Mouse (Mus musculus): ENCODE data around the gene Ifngr1. TPM values are rescaled to one million over a fixed set of nuclear protein-coding genes. Genes with fewer than 3 reads are reported as not detected.

Gene Ifngr1
- polyA plus RNA-seq, 1 experiment from 2014 or later: 33.8 TPM

DNA sequence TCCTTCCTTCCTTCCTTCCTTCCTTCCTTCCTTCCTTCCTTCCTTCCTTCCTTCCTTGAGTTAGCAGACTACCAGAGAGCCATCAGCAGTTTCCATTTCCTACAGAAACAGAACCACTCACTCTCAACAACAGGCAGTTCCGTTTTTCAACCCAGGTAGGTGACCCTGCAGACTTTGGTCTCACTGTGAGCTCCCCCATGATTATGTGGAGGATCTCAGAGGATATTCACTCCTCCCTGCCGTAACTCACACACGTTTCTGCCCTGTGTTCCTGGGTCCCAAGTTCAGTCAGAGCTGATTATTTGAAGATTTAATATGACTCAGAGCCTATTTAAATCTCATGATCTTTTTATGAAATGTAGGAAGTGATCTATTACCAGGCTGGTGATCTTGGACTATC, 11.1 kb upstream of the Ifngr1 start:
- DNase-seq (ENCODE audit: low spot score) (no peak), ATAC-seq (replicated peaks; ENCODE audit: insufficient number of reproducible peaks, low FRiP score, low TSS enrichment, low read depth) (no peak)
- H3K4me2 ChIP-seq (ENCODE audit: low read depth, low read length): no peak overlapping the region
- no peaks in the 10 kb centered on the region for H3K36me3 ChIP-seq (replicated peaks; ENCODE audit: control insufficient read depth, insufficient read depth, low read depth, low read length)
- no peak overlapping the region for H3K4me3 ChIP-seq (ENCODE audit: low read depth, low read length)
- 63% methylated on average over 3 of the region's 3 CpGs for WGBS
- no peaks in the 10 kb centered on the region for H3K27me3 ChIP-seq (ENCODE audit: control insufficient read depth, insufficient read depth, low read length)
- no peaks in the 10 kb centered on the region for H3K4me1 ChIP-seq (ENCODE audit: control insufficient read depth, insufficient read depth, low read length)
- no peaks in the 10 kb centered on the region for H3K9me3 ChIP-seq (replicated peaks; ENCODE audit: control insufficient read depth, low read length)
- no peak overlapping the region for H3K27ac ChIP-seq (replicated peaks; ENCODE audit: low read depth, low read length)
- H3K9ac ChIP-seq (replicated peaks; ENCODE audit: low read length): no peak overlapping the region

DNA sequence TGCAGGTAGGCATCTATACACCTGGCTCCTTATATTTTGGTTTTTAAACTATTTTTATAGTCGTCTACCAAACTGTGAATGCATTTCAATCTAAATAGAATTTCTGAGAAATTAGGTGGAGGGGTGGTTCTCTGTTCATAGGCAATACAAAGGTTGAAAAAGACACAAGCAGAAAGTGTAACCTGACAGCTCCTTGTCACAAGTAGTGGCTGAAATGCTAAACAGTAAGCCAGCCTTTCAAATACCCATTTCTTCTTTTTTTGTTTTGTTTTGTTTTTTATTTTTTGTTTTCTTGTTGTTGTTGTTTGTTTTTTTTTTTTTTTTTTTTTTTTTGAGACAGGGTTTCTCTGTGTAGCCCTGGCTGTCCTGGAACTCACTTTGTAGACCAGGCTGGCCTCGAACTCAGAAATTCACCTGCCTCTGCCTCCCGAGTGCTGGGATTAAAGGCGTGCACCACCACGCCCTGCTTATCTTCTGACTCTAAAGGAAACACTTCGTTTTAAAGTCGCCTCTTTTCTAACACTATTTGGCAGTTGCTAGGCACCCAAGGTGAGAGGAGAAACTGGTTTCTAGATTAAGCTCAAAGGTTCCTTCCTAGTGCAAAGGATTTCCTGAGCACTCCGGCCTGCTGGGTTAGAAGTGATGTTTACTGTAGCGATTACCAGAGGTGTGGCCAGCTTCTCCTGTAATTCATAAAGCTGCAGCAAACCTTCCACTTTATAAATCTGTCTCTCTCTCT, 9.7 kb upstream of the Ifngr1 start:
- H3K4me1 ChIP-seq (ENCODE audit: control insufficient read depth, insufficient read depth, low read length): no peaks in the 10 kb centered on the region
- 82% methylated on average over 9 of the region's 9 CpGs for WGBS
- no peak overlapping the region for H3K27ac ChIP-seq (replicated peaks; ENCODE audit: low read depth, low read length)
- H3K36me3 ChIP-seq (replicated peaks; ENCODE audit: control insufficient read depth, insufficient read depth, low read depth, low read length): no peaks in the 10 kb centered on the region
- no peak for DNase-seq (ENCODE audit: low spot score)
- no peaks in the 10 kb centered on the region for H3K27me3 ChIP-seq (ENCODE audit: control insufficient read depth, insufficient read depth, low read length)
- no peaks in the 10 kb centered on the region for H3K9me3 ChIP-seq (replicated peaks; ENCODE audit: control insufficient read depth, low read length)
- H3K9ac ChIP-seq (replicated peaks; ENCODE audit: low read length): no peak overlapping the region
- ATAC-seq (replicated peaks; ENCODE audit: insufficient number of reproducible peaks, low FRiP score, low TSS enrichment, low read depth): no peak
- H3K4me3 ChIP-seq (ENCODE audit: low read depth, low read length): no peak overlapping the region
- no peak overlapping the region for H3K4me2 ChIP-seq (ENCODE audit: low read depth, low read length)

DNA sequence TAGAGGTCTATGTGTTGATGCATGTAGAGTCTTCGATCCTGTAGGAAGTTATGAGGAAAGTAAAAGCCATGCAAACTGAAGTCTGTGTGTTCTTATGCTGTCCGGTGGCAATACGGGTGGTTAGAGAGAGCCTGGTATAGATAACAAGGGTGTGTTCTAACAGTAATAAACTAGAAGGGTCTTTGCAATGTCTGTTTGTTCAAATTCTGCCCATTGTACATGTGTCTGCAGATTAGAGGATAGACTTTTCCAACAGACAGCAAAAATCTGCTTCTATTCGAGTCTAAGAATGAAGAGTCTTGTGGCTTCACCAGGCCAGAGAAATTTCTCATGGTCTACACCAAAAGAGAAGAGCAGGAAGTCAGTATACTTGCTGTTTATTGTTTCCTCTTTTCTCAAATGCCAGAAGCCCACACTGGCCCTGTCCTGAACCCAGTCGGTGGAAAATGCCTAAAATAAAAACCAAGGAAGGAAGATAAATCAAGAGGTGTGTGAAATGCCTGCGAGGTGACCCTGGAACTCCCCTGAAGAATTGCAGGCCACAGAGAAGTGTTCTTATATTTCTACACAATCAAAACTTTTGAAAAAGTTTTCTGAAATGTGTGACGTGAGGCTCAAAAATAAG, 8.8 kb upstream of the Ifngr1 start:
- no peaks in the 10 kb centered on the region for H3K36me3 ChIP-seq (replicated peaks; ENCODE audit: control insufficient read depth, insufficient read depth, low read depth, low read length)
- no peaks in the 10 kb centered on the region for H3K4me1 ChIP-seq (ENCODE audit: control insufficient read depth, insufficient read depth, low read length)
- H3K9me3 ChIP-seq (replicated peaks; ENCODE audit: control insufficient read depth, low read length): no peaks in the 10 kb centered on the region
- no peak for DNase-seq (ENCODE audit: low spot score)
- H3K27ac ChIP-seq (replicated peaks; ENCODE audit: low read depth, low read length): no peak overlapping the region
- ATAC-seq (replicated peaks; ENCODE audit: insufficient number of reproducible peaks, low FRiP score, low TSS enrichment, low read depth): no peak
- no peak overlapping the region for H3K4me2 ChIP-seq (ENCODE audit: low read depth, low read length)
- H3K27me3 ChIP-seq (ENCODE audit: control insufficient read depth, insufficient read depth, low read length): no peaks in the 10 kb centered on the region
- no peak overlapping the region for H3K9ac ChIP-seq (replicated peaks; ENCODE audit: low read length)
- 78% methylated on average over 7 of the region's 7 CpGs for WGBS
- no peak overlapping the region for H3K4me3 ChIP-seq (ENCODE audit: low read depth, low read length)

DNA sequence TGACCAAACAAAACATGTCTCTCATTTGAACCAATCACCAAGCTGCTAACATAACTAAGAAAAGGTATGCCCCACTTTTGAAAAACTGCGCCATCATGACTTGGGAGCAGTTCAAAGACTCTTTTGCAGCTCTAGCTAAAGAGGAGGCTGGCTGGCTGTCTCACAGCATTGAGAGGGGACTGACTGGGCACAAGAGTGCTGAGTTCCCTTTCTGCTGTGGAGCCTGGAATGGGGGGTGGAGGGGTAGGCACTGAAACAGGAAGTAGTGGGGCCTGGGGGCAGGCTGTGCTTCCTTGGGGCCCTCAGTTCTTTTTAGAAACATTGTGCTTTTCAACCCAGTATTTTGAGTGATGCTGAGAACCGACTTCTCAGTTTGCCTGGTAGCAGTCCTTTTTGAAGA, 7.7 kb upstream of the Ifngr1 start:
- Histone ChIP-seq H3K27ac (replicated peaks; ENCODE audit: low read depth, low read length) (no peak overlapping the region), H3K27me3 (ENCODE audit: control insufficient read depth, insufficient read depth, low read length) (no peaks in the 10 kb centered on the region), H3K9ac (replicated peaks; ENCODE audit: low read length) (no peak overlapping the region), H3K4me1 (ENCODE audit: control insufficient read depth, insufficient read depth, low read length) (no peaks in the 10 kb centered on the region), H3K4me2 (ENCODE audit: low read depth, low read length) (no peak overlapping the region), H3K36me3 (replicated peaks; ENCODE audit: control insufficient read depth, insufficient read depth, low read depth, low read length) (no peaks in the 10 kb centered on the region), H3K9me3 (replicated peaks; ENCODE audit: control insufficient read depth, low read length) (no peaks in the 10 kb centered on the region), H3K4me3 (ENCODE audit: low read depth, low read length) (no peak overlapping the region)
- WGBS: 58% methylated on average over 2 of the region's 2 CpGs
- ATAC-seq (replicated peaks; ENCODE audit: insufficient number of reproducible peaks, low FRiP score, low TSS enrichment, low read depth): no peak
- no peak for DNase-seq (ENCODE audit: low spot score)

DNA sequence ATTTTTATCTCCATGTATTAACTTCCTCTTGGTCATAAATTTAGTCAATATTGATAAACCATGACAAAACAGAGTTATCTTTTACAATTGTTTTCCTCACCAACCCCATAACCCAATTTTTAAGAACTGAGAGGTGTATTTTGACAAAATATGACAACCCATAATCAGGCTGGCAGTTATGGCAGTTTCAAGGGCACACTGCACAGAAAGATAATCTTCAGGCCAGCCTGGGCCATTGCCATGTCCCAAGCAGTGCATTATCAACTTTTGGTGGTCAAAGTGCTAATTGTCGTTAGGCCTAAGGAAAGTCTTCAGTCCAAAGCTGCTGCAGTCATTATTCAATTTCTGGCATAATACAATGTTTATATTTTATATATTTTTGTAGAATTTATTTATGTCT, 6.9 kb upstream of the Ifngr1 start:
- Histone ChIP-seq H3K4me2 (ENCODE audit: low read depth, low read length) (no peak overlapping the region), H3K4me1 (ENCODE audit: control insufficient read depth, insufficient read depth, low read length) (no peaks in the 10 kb centered on the region), H3K27ac (replicated peaks; ENCODE audit: low read depth, low read length) (no peak overlapping the region), H3K9me3 (replicated peaks; ENCODE audit: control insufficient read depth, low read length) (no peaks in the 10 kb centered on the region), H3K36me3 (replicated peaks; ENCODE audit: control insufficient read depth, insufficient read depth, low read depth, low read length) (no peaks in the 10 kb centered on the region), H3K4me3 (ENCODE audit: low read depth, low read length) (no peak overlapping the region), H3K9ac (replicated peaks; ENCODE audit: low read length) (no peak overlapping the region), H3K27me3 (ENCODE audit: control insufficient read depth, insufficient read depth, low read length) (no peaks in the 10 kb centered on the region)
- ATAC-seq (replicated peaks; ENCODE audit: insufficient number of reproducible peaks, low FRiP score, low TSS enrichment, low read depth) (no peak), DNase-seq (ENCODE audit: low spot score) (no peak)
- 86% methylated on average over 1 of the region's 1 CpGs for WGBS

DNA sequence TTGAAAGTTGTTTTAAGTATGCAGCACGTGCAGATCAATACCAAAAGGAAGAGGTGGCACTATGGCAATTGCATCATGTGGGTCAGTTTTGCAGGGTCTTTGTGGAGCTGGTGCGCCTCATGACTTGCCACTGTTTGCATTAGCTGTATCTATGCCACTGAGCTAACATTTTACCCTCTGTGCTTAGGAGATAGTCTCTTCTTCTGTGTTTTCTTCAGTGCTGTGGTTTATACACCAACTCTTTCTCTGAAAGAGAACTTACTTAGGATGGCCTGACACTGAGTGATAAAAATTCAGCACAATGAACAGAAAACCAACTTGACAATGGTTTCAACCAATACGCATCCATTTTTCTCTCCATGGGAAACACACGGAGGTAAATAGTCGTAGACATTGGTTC, 5.9 kb upstream of the Ifngr1 start:
- H3K9ac ChIP-seq (replicated peaks; ENCODE audit: low read length): no peak overlapping the region
- DNase-seq (ENCODE audit: low spot score): no peak
- no peak overlapping the region for H3K4me3 ChIP-seq (ENCODE audit: low read depth, low read length)
- H3K36me3 ChIP-seq (replicated peaks; ENCODE audit: control insufficient read depth, insufficient read depth, low read depth, low read length): no peaks in the 10 kb centered on the region
- 89% methylated on average over 5 of the region's 5 CpGs for WGBS
- no peak overlapping the region for H3K27ac ChIP-seq (replicated peaks; ENCODE audit: low read depth, low read length)
- no peaks in the 10 kb centered on the region for H3K27me3 ChIP-seq (ENCODE audit: control insufficient read depth, insufficient read depth, low read length)
- ATAC-seq (replicated peaks; ENCODE audit: insufficient number of reproducible peaks, low FRiP score, low TSS enrichment, low read depth): no peak
- no peak overlapping the region for H3K4me2 ChIP-seq (ENCODE audit: low read depth, low read length)
- no peaks in the 10 kb centered on the region for H3K9me3 ChIP-seq (replicated peaks; ENCODE audit: control insufficient read depth, low read length)
- H3K4me1 ChIP-seq (ENCODE audit: control insufficient read depth, insufficient read depth, low read length): no peaks in the 10 kb centered on the region

DNA sequence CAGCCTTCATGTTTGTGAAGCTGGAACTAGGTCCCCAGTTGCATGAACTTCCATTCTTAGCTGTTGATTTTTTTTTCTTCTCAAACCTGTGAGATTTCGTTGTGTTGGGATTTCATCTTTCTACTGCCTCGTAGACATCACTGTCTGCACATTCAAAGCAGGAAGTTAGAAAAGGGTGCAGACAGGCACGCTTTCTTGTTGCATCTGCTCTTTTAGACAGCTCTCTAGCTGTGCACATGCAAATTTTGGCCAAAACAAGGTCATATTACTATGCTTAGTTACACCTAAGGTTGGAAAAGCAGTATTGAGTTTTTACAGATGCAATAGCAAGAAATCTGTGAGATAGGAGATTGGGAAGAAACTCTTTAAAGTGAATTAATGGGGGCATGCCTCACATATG, 4.5 kb upstream of the Ifngr1 start:
- Histone ChIP-seq H3K36me3 (replicated peaks; ENCODE audit: control insufficient read depth, insufficient read depth, low read depth, low read length) (no peaks in the 10 kb centered on the region), H3K27me3 (ENCODE audit: control insufficient read depth, insufficient read depth, low read length) (no peaks in the 10 kb centered on the region), H3K4me1 (ENCODE audit: control insufficient read depth, insufficient read depth, low read length) (no peaks in the 10 kb centered on the region), H3K9ac (replicated peaks; ENCODE audit: low read length) (no peak overlapping the region), H3K27ac (replicated peaks; ENCODE audit: low read depth, low read length) (no peak overlapping the region), H3K9me3 (replicated peaks; ENCODE audit: control insufficient read depth, low read length) (no peaks in the 10 kb centered on the region), H3K4me2 (ENCODE audit: low read depth, low read length) (no peak overlapping the region), H3K4me3 (ENCODE audit: low read depth, low read length) (no peak overlapping the region)
- DNase-seq (ENCODE audit: low spot score): no peak
- WGBS: 83% methylated on average over 3 of the region's 3 CpGs
- ATAC-seq (replicated peaks; ENCODE audit: insufficient number of reproducible peaks, low FRiP score, low TSS enrichment, low read depth): no peak

DNA sequence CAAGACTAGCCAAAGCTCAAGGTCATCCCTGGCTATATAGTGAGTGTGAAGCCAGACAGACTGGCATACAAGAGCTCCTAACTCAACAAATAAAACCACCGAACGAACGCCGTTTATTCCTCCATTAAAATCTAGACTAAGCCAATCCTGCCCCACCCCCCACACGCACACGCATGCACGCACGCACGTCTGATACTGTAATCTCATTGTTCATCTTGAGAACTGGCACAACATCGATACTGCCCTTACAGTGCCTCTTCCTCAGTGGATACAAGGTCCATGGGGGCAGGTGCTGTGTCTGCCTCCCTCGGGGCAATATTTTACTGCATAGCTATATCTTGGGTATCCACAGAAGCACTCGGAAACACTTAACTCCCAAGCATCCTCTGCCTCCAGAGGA, 2.1 kb upstream of the Ifngr1 start:
- Histone ChIP-seq H3K27ac (replicated peaks; ENCODE audit: low read depth, low read length) (no peak overlapping the region), H3K9me3 (replicated peaks; ENCODE audit: control insufficient read depth, low read length) (no peaks in the 10 kb centered on the region), H3K27me3 (ENCODE audit: control insufficient read depth, insufficient read depth, low read length) (no peaks in the 10 kb centered on the region), H3K36me3 (replicated peaks; ENCODE audit: control insufficient read depth, insufficient read depth, low read depth, low read length) (no peaks in the 10 kb centered on the region), H3K4me3 (ENCODE audit: low read depth, low read length) (no peak overlapping the region), H3K4me1 (ENCODE audit: control insufficient read depth, insufficient read depth, low read length) (no peaks in the 10 kb centered on the region), H3K9ac (replicated peaks; ENCODE audit: low read length) (no peak overlapping the region), H3K4me2 (ENCODE audit: low read depth, low read length) (no peak overlapping the region)
- no peak for ATAC-seq (replicated peaks; ENCODE audit: insufficient number of reproducible peaks, low FRiP score, low TSS enrichment, low read depth)
- DNase-seq (ENCODE audit: low spot score): no peak
- 92% methylated on average over 12 of the region's 12 CpGs for WGBS

Data from embryonic facial prominence, embryonic 11.5 days (tissue).